Mouse (Mus musculus) embryonic fibroblast, embryonic 13.5 days (primary cell): ENCODE data around the gene Sesn1. TPM values are rescaled to one million over a fixed set of nuclear protein-coding genes. Genes with fewer than 3 reads are reported as not detected.

Experiments
- H3K27ac ChIP-seq: 2 replicates; pipeline ENCODE4 v1.5.1; 2012; ENCODE audit warnings: low read length, control low read depth, inconsistent platforms; ENCODE audit not compliant: insufficient read depth
- H3K4me1 ChIP-seq: 2 replicates; pipeline ENCODE4 v1.6.1; 2011; ENCODE audit warnings: low read length; ENCODE audit not compliant: control insufficient read depth, insufficient read depth
- H3K4me3 ChIP-seq: 2 replicates; pipeline ENCODE4 v1.5.1; 2011; ENCODE audit warnings: mild to moderate bottlenecking, control low read depth, low read length; ENCODE audit not compliant: insufficient read depth
- CTCF ChIP-seq: IDR thresholded peaks from 2 replicates; pipeline ENCODE4 v1.5.1; 2011; ENCODE audit warnings: mild to moderate bottlenecking, control low read depth, low read length, moderate library complexity, borderline replicate concordance; ENCODE audit not compliant: insufficient read depth
- POLR2A ChIP-seq: IDR thresholded peaks from 2 replicates; pipeline ENCODE4 v1.6.1; 2011; ENCODE audit warnings: low read depth, mild to moderate bottlenecking, control low read depth, low read length, moderate library complexity
- polyA plus RNA-seq: library from polyadenylated mRNA; stranded (reverse); fragments of >200 nt; gene quantifications from 2 replicates; pipeline ENCODE4 v1.2.4, GENCODE M21; 2011; ENCODE audit warnings: low read depth; ENCODE audit not compliant: missing spikeins, insufficient read length

Sesn1 gene
- polyA plus RNA-seq, 1 experiment = 13.8 TPM

- H3K27ac ChIP-seq = no peak overlapping the region
- 0 out of 2 replicates have a peak, but pooled peaks cover 2% of the 10 kb centered on the region for H3K4me1 ChIP-seq
- TF ChIP-seq CTCF = no peak
- no peak for TF ChIP-seq POLR2A
- H3K4me3 ChIP-seq = no peak overlapping the region
These were observed 71.7 kb downstream of the Sesn1 start for GRCm38 (mm10) chr10:41881438-41881837.

GRCm38 (mm10) chr10:41883741-41884575, 74.2 kb downstream of the Sesn1 start:
- H3K27ac ChIP-seq = no peak overlapping the region

GRCm38 (mm10) chr10:41887080-41887821, 77.5 kb downstream of the Sesn1 start:
- Histone ChIP-seq H3K27ac (peak overlapping the region; percentile 39), H3K4me1 (0 out of 2 replicates have a peak, but pooled peaks cover 2% of the 10 kb centered on the region), H3K4me3 (peak overlapping the region; percentile 61)
- TF ChIP-seq CTCF (no peak), POLR2A (peak; percentile 70)

More at GRCm38 (mm10) chr10:41883741-41884575, 74.2 kb downstream of the Sesn1 start:
- TF ChIP-seq CTCF (no peak), POLR2A (no peak)
- H3K4me1 ChIP-seq = 0 out of 2 replicates have a peak, but pooled peaks cover 2% of the 10 kb centered on the region
- H3K4me3 ChIP-seq = no peak overlapping the region

DNA sequence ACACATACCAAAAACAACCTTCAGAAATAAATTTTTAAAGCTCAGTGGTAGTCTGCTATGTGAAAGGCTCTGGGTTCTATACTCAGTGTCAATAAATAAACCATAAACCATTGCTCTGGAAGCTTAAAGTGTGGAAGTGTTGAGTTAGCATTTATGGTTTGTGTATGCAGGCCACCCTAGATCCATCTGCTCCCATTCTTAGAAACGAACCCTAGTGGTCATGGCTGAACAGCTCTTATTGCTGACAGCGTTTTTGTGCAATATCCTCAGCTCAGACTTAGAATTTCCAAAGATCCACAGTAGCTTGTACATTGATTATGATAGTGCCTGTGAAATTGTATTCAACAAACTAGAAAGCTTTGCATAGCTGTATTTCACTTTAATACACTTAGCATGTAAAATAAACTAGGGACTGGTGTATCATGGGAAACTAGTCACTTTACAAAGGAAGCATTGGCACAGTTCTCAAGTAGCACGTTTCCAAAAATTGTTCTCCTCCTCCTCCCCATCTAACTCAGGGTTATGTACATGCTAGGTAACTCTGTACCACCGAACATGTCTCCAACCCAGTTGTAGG, 78.7 kb downstream of the Sesn1 start:
- 0 out of 2 replicates have a peak, but pooled peaks cover 2% of the 10 kb centered on the region for H3K4me1 ChIP-seq
- TF ChIP-seq POLR2A (no peak), CTCF (no peak)
- H3K27ac ChIP-seq = no peak overlapping the region
- H3K4me3 ChIP-seq = no peak overlapping the region

DNA sequence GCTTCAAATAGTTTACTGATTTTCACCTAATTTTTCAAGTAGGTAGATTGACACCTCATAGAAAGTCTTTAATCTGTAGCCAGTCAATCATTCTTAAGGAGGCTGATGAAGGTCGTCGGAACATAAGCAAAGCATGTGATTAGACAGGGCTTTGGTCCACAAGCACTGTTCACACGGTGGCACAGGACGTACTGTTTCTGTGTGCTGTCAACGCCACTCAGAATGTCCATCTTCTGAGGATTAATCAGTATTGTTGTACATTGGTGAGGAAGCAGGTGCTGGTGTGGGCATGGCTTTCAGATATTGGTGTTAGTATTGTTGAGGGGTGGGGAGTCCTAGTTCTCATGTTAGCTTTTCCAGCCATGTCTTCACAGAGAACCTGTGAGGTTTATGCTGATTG, 79.8 kb downstream of the Sesn1 start:
- TF ChIP-seq POLR2A = no peak
- no peak for TF ChIP-seq CTCF
- Histone ChIP-seq H3K27ac (no peak overlapping the region), H3K4me1 (peaks cover 5% of the 10 kb centered on the region; the same call in 1 of the 2 replicates), H3K4me3 (no peak overlapping the region)

DNA sequence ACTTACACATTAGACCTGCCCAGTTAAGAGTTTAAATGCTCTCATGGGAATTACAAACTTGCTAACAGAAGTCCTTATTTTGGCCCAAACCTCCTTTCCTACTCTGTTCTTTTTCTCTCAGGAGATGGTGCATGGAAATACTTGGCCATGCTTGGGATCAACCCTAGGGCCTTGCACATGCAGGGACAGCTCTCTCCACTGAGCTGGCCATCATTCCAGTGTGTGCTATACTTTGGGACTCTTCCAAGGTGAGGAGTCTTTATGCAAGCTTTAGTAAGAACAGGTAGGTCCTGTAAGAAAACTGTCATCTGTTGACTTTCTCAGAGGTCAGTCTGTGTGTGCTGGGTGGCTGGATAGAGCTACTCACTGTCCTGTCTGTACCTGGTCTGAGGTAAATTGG, 80.8 kb downstream of the Sesn1 start:
- no peak overlapping the region for H3K27ac ChIP-seq
- H3K4me3 ChIP-seq = no peak overlapping the region
- peaks cover 5% of the 10 kb centered on the region; the same call in 1 of the 2 replicates for H3K4me1 ChIP-seq
- TF ChIP-seq POLR2A (no peak), CTCF (no peak)

DNA sequence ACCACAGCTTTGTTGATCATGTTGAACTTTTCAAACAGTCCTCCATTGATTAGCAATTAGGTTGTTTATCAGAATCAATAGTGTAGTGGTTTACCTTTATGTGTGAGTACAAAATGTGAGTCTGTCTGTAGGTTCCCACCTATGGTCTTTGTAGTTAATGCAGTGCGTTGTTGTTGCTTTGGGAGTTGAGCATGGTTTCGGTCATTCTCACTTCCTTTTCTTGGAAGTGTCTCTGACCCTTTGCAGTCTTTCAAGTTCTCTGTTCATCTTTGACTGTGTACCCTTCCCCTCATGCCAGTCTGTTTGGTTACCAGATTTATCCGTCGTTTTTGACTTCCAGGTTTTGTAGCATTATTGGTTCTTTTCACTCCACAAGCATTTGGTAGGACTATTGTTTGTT, 81.6 kb downstream of the Sesn1 start:
- Histone ChIP-seq H3K4me1 (peaks cover 5% of the 10 kb centered on the region; the same call in 1 of the 2 replicates), H3K4me3 (no peak overlapping the region), H3K27ac (no peak overlapping the region)
- no peak for TF ChIP-seq POLR2A
- no peak for TF ChIP-seq CTCF

DNA sequence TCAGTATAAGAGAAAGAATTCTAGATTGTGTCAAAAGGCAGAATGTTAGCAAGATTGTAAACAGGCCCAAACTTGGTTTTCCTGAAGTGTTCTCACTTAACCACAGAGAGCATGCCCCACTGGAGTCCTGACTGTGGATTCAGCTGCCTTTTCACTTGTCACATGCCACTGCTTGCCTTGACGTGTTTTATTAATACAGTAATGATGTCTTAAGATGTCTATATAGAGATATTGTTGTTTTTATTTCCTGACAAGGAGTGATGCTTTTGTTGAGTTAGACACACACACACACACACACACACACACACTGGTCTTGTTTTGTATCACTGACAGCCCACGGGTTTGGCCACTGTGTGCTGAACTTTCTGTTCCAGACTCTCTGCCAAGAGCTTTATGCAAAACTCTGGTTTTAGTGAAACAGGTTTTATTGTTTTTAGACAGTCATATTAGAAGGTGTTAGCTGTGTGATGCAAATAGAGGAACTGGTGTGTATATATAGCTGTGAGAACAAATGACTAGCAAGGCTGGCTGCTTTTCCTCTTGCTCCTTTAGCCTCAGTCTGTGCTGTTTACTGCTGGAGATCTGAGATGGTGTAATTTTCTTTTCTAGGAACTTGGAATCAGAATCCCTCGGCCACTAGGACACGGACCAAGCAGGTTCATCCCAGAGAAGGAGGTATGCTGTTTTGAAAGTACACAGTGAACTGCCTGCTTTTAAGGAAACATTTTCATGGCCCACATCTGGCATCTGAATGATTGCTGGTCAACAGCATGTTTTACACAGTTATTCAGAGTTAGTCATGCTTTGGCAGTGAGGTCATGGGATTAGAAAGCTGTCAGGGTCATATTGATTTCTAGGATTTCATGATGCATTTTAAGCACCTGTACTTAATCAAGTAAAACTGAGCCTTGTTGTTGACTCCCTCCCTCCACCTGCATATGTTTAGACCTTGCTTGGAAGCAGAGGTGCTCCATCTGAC, 84.0 kb downstream of the Sesn1 start:
- peak overlapping the region; percentile 40; the same call in 1 of the 2 replicates for H3K27ac ChIP-seq
- peaks cover 5% of the 10 kb centered on the region; the same call in 1 of the 2 replicates for H3K4me1 ChIP-seq
- TF ChIP-seq CTCF (no peak), POLR2A (no peak)
- H3K4me3 ChIP-seq = no peak overlapping the region
